Mouse (Mus musculus) C2C12 (cell line): ENCODE results near the gene Cdc25a.

Experiments
- CTCF ChIP-seq: IDR thresholded peaks from one replicate; pipeline ENCODE4 v1.5.1; 2011; ENCODE audit not compliant: control insufficient read depth, insufficient read depth, insufficient read length
- MAX ChIP-seq: IDR thresholded peaks from one replicate; pipeline ENCODE4 v1.6.1; 2011; ENCODE audit warnings: mild to moderate bottlenecking, control low read depth
- MYOG ChIP-seq: IDR thresholded peaks from one replicate; pipeline ENCODE4 v1.6.1; 2011; ENCODE audit not compliant: control insufficient read depth, insufficient read length; ENCODE audit errors: extremely low read depth

DNA sequence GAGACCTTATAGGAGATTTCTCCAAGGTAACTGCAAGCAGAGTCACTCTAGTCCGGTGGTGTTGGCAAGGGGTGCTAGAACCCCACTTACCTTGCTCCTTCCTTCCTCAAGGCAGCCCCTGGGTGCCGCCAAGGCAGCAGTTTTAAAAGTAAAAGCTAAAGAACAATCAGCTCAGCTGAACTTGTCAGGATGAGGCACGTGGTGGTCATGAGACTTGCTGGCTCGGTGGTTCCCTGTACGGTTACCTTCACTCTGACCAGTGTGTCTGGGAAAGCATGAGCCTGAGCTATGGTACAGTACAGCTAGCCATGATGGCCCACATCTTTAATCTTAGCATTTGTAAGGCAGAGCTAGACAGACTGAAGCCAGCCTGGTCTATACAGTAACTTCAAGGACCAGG is 11.9 kb downstream of the Cdc25a start:
- no peak for TF ChIP-seq CTCF
- TF ChIP-seq MYOG = no peak
- no peak for TF ChIP-seq MAX
